Mouse (Mus musculus) heart, embryonic 11.5 days (tissue): ENCODE measurements around the gene Rpl19. TPM values are rescaled to one million over a fixed set of nuclear protein-coding genes. Genes with fewer than 3 reads are reported as not detected.
A peak's percentile ranks its signal among the peaks of the same experiment; 100 is the strongest.

Experiments used
- ATAC-seq: fragments of 200-750 bp; cut with Nextera tagmentation; replicated peaks from 2 replicates; pipeline ENCODE4 v1.8.0; 2017; ENCODE audit warnings: moderate library complexity; ENCODE audit not compliant: insufficient number of reproducible peaks, low FRiP score, low TSS enrichment
- H3K27ac ChIP-seq: fragments of 300-500 bp; sonication (generic); 2 replicates; pipeline ENCODE4 v1.5.1; 2014; ENCODE audit warnings: mild to moderate bottlenecking, low read depth, low read length
- H3K27me3 ChIP-seq: fragments of 300-500 bp; sonication (generic); 2 replicates; pipeline ENCODE4 v1.6.1; 2014; ENCODE audit warnings: mild to moderate bottlenecking, low read length, mixed read lengths; ENCODE audit not compliant: control insufficient read depth, insufficient read depth
- H3K36me3 ChIP-seq: fragments of 300-500 bp; sonication (generic); 2 replicates; pipeline ENCODE4 v1.6.1; 2014; ENCODE audit warnings: mild to moderate bottlenecking, low read length, moderate library complexity, mixed read lengths; ENCODE audit not compliant: control insufficient read depth, insufficient read depth
- H3K4me1 ChIP-seq: fragments of 300-500 bp; sonication (generic); 2 replicates; pipeline ENCODE4 v1.6.1; 2014; ENCODE audit warnings: low read length; ENCODE audit not compliant: control insufficient read depth, insufficient read depth
- H3K4me2 ChIP-seq: fragments of 300-500 bp; sonication (generic); 2 replicates; pipeline ENCODE4 v1.6.1; 2014; ENCODE audit warnings: mild to moderate bottlenecking, moderate library complexity
- H3K4me3 ChIP-seq: fragments of 300-500 bp; sonication (generic); 2 replicates; pipeline ENCODE4 v1.5.1; 2014; ENCODE audit warnings: low read depth, low read length
- H3K9ac ChIP-seq: fragments of 300-500 bp; sonication (generic); 2 replicates; pipeline ENCODE4 v1.6.1; 2014; ENCODE audit warnings: mild to moderate bottlenecking, low read depth, low read length, moderate library complexity
- H3K9me3 ChIP-seq: fragments of 300-500 bp; sonication (generic); replicated peaks from 2 replicates; pipeline ENCODE4 v1.6.1; 2016; ENCODE audit warnings: low read length; ENCODE audit not compliant: control insufficient read depth
- WGBS: fragments of 180-500 bp; shearing (Covaris S2); extraction: QIAGEN DNeasy Blood & Tissue Kit; methylation state at CpG from one replicate; pipeline ENCODE4 v1.1.7; 2014; ENCODE audit not compliant: insufficient replicate concordance; 5-methylcytosine and 5-hydroxymethylcytosine counted together
- polyA plus RNA-seq: library from polyadenylated mRNA; unstranded; fragments of >200 nt; fragmentation: Nextera tagmentation; extraction: Ambion mirVana; gene quantifications from 2 replicates; pipeline ENCODE4 v1.2.1, GENCODE M21; 2014

The Rpl19 gene
- polyA plus RNA-seq, 1 experiment from 2014 or later = 888 TPM

DNA sequence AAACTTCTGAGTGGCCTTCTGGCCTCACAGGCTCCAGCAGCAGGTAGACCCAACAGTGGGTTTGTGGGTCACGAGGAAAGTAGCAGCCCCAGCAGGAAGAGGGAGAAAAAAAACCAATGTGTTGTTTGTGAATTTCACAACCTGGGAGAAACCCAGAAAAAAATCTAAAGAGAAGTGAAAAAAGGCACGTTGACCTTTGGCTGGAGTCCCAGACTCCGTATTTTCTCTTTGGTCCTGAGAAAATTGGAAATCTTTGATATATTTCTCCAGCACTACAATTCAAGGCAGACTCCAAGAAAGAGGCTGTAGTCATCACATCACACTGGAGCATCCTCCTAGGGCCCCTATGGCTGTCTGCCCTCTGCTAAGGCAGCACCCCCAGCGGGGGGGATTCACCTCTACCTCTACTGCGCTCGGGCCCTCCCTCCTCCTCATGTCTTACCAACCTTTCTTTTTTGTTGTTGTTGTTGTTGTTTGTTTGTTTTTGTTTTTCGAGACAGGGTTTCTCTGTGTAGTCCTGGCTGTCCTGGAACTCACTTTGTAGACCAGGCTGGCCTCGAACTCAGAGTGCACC, 29.0 kb upstream of the Rpl19 start:
- no peaks in the 10 kb centered on the region for H3K9me3 ChIP-seq
- WGBS = 68% methylated on average over 8 of the region's 8 CpGs
- H3K36me3 ChIP-seq = no peaks in the 10 kb centered on the region
- H3K4me3 ChIP-seq = no peak overlapping the region
- H3K4me2 ChIP-seq = no peak overlapping the region
- H3K27ac ChIP-seq = no peak overlapping the region
- no peak overlapping the region for H3K9ac ChIP-seq
- ATAC-seq = no peak
- peaks cover 7% of the 10 kb centered on the region for H3K4me1 ChIP-seq
- H3K27me3 ChIP-seq = peaks cover 40% of the 10 kb centered on the region

DNA sequence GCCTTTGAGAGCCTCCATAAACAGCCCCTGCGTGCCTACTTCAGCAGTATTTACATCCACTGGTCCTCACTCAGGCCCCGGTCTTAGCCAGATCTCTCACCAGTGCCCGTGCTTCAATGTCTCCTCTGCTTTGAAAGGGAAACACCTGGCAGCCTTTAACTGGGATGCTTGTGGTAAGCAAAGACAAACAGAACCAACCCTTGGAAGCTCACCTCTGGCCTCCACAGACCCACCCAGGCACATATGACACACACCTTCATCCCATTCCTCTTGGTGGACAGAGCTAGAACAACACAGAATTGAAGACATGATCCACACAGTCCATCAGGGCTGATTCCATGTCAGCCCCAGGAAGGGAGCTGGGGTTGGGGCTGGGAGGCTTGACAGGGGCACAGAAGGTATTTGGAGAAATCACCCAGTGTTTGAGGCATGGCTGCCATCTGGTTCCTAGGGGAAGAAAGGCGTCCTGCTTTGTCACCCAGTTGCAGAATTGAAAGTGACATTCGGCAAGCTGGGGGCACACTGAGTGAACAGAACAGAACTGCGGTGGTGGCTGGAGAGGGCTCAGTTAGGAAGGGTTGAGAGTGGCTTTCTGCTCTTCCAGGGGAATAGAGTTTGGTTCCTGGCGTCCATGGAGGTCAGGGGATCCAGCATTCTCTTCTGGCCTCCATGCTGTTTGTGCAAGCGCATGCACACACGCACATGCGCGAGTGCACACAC, 28.3 kb upstream of the Rpl19 start:
- no peak for ATAC-seq
- Histone ChIP-seq H3K36me3 (no peaks in the 10 kb centered on the region), H3K4me1 (peaks cover 13% of the 10 kb centered on the region), H3K4me2 (no peak overlapping the region), H3K27me3 (peaks cover 45% of the 10 kb centered on the region), H3K9me3 (no peaks in the 10 kb centered on the region), H3K9ac (no peak overlapping the region), H3K27ac (no peak overlapping the region), H3K4me3 (no peak overlapping the region)
- WGBS = 77% methylated on average over 11 of the region's 11 CpGs

DNA sequence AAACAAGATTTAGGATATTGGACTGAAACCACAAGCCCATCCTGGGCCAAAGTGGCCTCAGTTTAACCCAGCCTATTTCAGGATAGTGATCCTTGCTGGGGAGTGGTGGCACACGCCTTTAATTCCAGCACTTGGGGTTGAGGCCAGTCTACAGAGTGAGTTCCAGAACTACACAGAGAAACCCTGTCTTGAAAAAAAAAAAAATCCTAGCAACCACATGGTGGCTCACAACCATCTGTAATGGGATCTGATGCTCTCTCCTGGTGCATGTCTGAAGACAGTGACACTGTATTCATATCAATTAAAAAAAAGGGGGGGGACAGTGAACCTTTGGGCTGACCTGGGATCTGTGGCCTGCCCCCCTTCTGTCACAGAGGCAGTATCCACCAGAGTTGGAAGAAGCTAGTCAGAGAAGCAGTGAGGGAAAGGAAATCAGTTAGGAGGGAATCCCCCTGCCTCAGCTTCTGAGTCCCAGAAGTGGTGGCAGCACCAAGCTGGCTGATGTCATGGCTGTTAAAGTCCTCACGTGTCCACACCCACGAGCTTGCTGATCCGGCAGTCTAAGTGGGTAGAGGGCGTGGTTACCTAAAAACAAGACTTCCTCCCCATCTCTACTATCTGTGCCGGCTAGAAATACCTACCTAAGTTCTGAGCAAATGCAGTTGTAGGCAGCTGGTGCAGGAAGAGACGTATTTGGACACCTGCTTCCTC, 27.5 kb upstream of the Rpl19 start:
- H3K36me3 ChIP-seq = no peaks in the 10 kb centered on the region
- peaks cover 17% of the 10 kb centered on the region for H3K4me1 ChIP-seq
- no peak overlapping the region for H3K27ac ChIP-seq
- peaks cover 47% of the 10 kb centered on the region for H3K27me3 ChIP-seq
- ATAC-seq = no peak
- H3K4me3 ChIP-seq = no peak overlapping the region
- H3K9me3 ChIP-seq = no peaks in the 10 kb centered on the region
- H3K4me2 ChIP-seq = no peak overlapping the region
- WGBS = 50% methylated on average over 7 of the region's 7 CpGs
- H3K9ac ChIP-seq = no peak overlapping the region

DNA sequence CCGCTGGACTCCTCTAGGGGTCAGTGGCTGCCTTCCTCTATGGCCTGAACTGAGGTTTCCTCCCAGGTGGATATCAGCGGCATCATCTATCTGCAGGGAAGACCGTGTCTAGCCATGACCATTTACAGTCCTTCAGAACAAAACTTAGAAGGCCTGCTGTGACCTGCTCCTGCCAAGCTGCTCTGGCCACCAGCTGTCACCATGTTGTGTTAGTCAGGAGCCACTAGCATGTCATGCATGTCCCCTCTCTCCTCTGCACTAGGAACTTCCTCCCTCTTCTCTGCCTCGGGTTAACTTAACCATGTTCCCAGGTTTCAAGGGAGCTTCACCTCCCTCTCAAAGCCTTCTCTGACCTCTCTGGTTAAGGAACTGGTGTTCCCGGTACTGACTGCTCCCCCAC, 26.8 kb upstream of the Rpl19 start:
- Histone ChIP-seq H3K9ac (no peak overlapping the region), H3K36me3 (no peaks in the 10 kb centered on the region), H3K4me1 (peaks cover 18% of the 10 kb centered on the region), H3K9me3 (no peaks in the 10 kb centered on the region), H3K27ac (no peak overlapping the region), H3K4me3 (no peak overlapping the region), H3K27me3 (peaks cover 49% of the 10 kb centered on the region), H3K4me2 (no peak overlapping the region)
- no peak for ATAC-seq
- 59% methylated on average over 5 of the region's 5 CpGs for WGBS

DNA sequence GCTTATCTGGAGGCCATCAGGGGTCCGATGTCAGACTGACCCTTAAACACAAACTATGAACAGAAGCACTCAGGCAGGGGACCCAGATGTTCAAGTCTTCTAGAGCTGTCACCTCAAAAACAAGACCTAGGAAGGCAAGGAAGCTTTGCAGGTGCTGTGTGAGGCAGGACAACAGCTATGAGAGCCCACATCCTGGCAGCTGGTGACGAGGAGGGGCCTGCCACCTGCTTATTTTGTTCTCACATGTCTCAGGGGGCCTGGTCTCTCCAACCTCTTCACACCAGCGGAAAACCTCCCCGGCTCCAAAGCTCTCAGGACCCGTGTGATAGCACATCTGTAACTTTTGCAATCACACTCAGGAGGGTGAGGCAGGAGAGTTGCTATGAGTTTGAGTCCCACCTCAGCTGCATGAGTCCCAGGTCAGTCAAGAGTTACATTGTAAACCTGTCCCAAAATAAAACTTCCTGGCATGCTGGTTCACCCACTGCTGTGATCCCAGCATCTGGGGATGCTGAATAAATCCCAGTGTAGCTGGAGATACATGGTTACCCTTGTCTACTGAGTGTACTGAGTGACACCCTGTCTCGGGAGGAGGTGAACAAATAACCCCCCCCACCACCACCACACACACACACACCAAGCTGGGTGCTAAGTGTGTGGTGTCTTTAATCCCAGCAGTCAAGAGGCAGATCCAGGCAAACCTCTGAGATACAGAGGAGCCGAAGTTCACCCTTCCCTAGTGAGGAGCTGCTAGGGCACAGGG, 26.0 kb upstream of the Rpl19 start:
- Histone ChIP-seq H3K9ac (no peak overlapping the region), H3K4me3 (no peak overlapping the region), H3K4me1 (peaks cover 13% of the 10 kb centered on the region), H3K27me3 (peaks cover 54% of the 10 kb centered on the region), H3K9me3 (no peaks in the 10 kb centered on the region), H3K4me2 (no peak overlapping the region), H3K36me3 (peaks cover 4% of the 10 kb centered on the region; the same call in 1 of the 2 replicates), H3K27ac (no peak overlapping the region)
- ATAC-seq = no peak
- 27% methylated on average over 7 of the region's 7 CpGs for WGBS

DNA sequence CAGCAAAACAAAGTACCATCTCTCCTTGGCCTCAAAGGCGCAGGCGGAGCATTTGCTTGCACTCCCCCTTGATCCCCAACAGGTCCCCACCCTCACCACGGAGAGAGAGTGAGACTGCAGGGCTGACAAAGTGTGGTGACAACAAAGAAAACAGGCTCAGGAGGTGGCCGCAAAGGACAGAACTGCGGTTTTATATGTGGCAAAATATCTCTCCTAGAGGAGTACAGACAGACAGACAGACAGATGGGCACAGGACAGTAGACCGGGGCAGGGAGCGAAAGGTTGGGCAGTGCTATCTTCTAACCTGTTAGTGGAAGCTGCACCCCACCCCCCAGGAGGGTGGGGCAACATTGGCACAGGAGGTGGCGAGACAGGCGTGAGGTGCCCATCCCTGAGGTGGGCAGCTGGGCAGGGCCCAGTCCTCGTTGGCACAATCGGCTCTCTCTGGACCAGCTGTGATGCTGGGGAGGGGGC, 25.1 kb upstream of the Rpl19 start:
- Histone ChIP-seq H3K36me3 (peaks cover 4% of the 10 kb centered on the region; the same call in 1 of the 2 replicates), H3K9me3 (no peaks in the 10 kb centered on the region), H3K9ac (no peak overlapping the region), H3K4me1 (peaks cover 12% of the 10 kb centered on the region), H3K4me3 (no peak overlapping the region), H3K27me3 (peaks cover 52% of the 10 kb centered on the region), H3K27ac (no peak overlapping the region), H3K4me2 (no peak overlapping the region)
- WGBS = 30% methylated on average over 11 of the region's 11 CpGs
- ATAC-seq = no peak

DNA sequence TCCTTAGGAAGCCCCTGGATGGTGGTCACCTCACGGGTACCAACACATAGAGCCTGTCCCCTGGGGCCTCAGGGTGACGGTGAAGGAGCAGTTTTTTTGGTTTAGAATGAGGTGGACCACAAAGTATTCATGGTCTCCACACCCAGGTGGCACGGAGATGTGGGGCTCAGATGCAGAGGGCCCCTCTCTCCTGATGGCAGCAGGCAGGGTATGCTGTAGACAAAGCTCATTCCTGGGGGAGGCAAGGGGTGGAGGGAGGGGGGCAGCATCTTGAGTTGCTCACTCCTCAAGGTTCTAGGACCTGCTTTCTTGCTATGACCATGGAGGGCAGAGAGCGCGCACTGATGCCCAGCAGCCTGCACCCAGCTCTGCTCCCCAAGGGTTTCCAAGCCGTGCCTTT, 24.5 kb upstream of the Rpl19 start:
- H3K4me3 ChIP-seq = no peak overlapping the region
- peaks cover 48% of the 10 kb centered on the region for H3K27me3 ChIP-seq
- 57% methylated on average over 6 of the region's 6 CpGs for WGBS
- H3K27ac ChIP-seq = no peak overlapping the region
- H3K36me3 ChIP-seq = peaks cover 4% of the 10 kb centered on the region; the same call in 1 of the 2 replicates
- ATAC-seq = no peak
- H3K4me2 ChIP-seq = no peak overlapping the region; the same call in 1 of the 2 replicates
- no peak overlapping the region for H3K9ac ChIP-seq
- peaks cover 12% of the 10 kb centered on the region for H3K4me1 ChIP-seq
- no peaks in the 10 kb centered on the region for H3K9me3 ChIP-seq

DNA sequence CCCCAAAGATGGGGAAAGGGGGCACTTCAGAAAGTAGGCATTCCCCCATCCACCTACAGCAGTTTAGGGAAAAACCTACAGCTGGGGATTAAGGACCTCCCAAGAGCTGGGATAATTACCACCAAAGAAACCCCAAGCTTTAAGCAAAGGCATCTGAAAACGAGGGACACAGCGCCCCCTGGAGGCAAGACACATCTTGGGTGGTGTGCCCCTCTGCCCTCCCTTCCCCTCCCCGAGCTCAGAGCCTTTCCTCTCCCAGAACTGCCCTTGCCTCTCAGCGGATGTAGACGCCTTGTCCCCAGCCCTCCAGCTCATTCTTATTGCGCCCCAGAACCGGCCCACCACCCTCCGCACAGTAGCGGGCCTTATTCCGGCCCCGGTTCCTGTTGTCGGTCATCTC, 23.9 kb upstream of the Rpl19 start:
- Histone ChIP-seq H3K27ac (no peak overlapping the region), H3K9me3 (no peaks in the 10 kb centered on the region), H3K4me3 (peak overlapping the region; percentile 30), H3K4me1 (peaks cover 12% of the 10 kb centered on the region), H3K4me2 (peak overlapping the region; percentile 61), H3K9ac (no peak overlapping the region), H3K36me3 (peaks cover 4% of the 10 kb centered on the region; the same call in 1 of the 2 replicates), H3K27me3 (peaks cover 45% of the 10 kb centered on the region)
- no peak for ATAC-seq
- 5% methylated on average over 12 of the region's 12 CpGs for WGBS
